Mouse (Mus musculus) E14TG2a.4 (cell line): Measurements from ENCODE around the gene Zfp354b.

Source experiments
- CTCF ChIP-seq: conservative IDR thresholded peaks from 2 replicates; pipeline ENCODE4 v1.5.1; 2014; ENCODE audit warnings: low read length
- NANOG ChIP-seq: IDR thresholded peaks from 2 replicates; pipeline ENCODE4 v1.6.1; 2014; ENCODE audit warnings: borderline replicate concordance, low read length, mixed read lengths
- POU5F1 ChIP-seq: IDR thresholded peaks from 2 replicates; pipeline ENCODE4 v1.6.1; 2014; ENCODE audit warnings: low read length, borderline replicate concordance

- TF ChIP-seq CTCF (no peak), POU5F1 (no peak), NANOG (no peak)
Measured at GRCm38 (mm10) chr11:50952290-50952689, 20.9 kb upstream of the Zfp354b start.
